Mouse (Mus musculus): ENCODE measurements around the gene Fasn. TPM values are rescaled to one million over a fixed set of nuclear protein-coding genes. Genes with fewer than 3 reads are reported as not detected.
"Not testable (repeated sequence)": the region's sequence is repeated elsewhere in the genome, so short reads cannot be mapped to it uniquely, and the experiment has no call there.

The Fasn gene
- polyA plus RNA-seq, 1 experiment from 2014 or later, result 125 TPM

- no peak for DNase-seq (ENCODE audit: low spot score)
- Histone ChIP-seq H3K9me3 (replicated peaks) (no peaks in the 10 kb centered on the region), H3K27ac (no peak overlapping the region), H3K36me3 (peaks cover 45% of the 10 kb centered on the region), H3K4me3 (no peak overlapping the region), H3K4me1 (peaks cover 11% of the 10 kb centered on the region), H3K27me3 (ENCODE audit: low read depth, poor library complexity, severe bottlenecking) (no peaks in the 10 kb centered on the region)
- WGBS, result 82% methylated on average over 7 of the region's 7 CpGs
Observed at GRCm38 (mm10) chr11:120804274-120804673, 20.1 kb downstream of the Fasn start.

DNA sequence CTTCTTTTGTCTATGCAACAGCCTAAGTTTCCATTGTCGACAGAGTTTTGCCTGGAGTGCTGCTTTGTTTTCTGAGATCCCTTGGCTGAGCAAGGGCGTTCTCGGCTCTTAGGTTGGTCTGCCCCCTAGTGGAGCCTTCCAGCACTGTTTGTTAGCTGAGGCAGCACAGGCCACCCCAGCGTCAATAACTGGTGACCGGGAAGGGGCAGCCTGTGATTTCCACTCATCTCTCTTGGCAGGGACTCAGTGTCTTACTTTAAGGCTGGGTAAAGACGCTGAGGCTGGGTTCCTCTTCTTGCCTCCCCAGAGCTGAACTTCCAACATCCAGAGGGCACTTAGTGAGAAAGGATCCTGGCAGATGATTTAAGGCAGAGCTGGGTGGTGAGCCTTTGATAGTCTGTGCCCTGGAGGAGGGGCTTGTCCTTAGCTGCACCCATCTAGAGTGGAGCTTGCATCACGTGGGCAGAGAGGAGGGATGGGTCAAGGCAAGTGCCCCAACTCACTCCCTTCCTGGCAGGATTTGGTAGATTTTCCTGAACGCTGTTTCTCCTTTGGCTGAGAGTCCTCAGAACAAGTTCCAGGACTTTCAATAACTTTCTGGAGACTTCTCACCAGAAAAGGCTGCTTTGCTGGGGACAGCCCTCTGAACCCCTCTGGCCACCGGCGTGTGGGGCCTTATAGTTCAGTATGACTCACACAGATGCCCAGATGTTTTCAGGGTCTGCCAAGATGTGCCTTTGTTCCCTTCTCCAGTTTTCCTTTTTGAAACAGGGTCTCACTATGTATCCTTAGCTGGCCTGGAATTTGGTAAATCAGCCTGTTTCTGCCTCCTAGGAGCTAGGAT is 24.1 kb downstream of the Fasn start:
- Histone ChIP-seq H3K27ac (peak overlapping the region; percentile 77), H3K4me3 (peak overlapping the region; percentile 32), H3K9me3 (replicated peaks) (no peaks in the 10 kb centered on the region), H3K27me3 (ENCODE audit: low read depth, poor library complexity, severe bottlenecking) (no peaks in the 10 kb centered on the region), H3K4me1 (peaks cover 23% of the 10 kb centered on the region), H3K36me3 (peaks cover 5% of the 10 kb centered on the region)
- 13% methylated on average over 10 of the region's 10 CpGs for WGBS
- DNase-seq (ENCODE audit: low spot score), result peak; percentile 91

GRCm38 (mm10) chr11:120799316-120799890 is 24.9 kb downstream of the Fasn start:
- Histone ChIP-seq H3K4me3 (peak overlapping the region; percentile 32), H3K36me3 (peaks cover 8% of the 10 kb centered on the region), H3K4me1 (peaks cover 31% of the 10 kb centered on the region), H3K9me3 (replicated peaks) (no peaks in the 10 kb centered on the region), H3K27ac (peak overlapping the region; percentile 77), H3K27me3 (ENCODE audit: low read depth, poor library complexity, severe bottlenecking) (no peaks in the 10 kb centered on the region)
- 77% methylated on average over 6 of the region's 6 CpGs for WGBS
- no peak for DNase-seq (ENCODE audit: low spot score)

- DNase-seq (ENCODE audit: low spot score), result no peak
- H3K4me1 ChIP-seq, result peaks cover 31% of the 10 kb centered on the region
- H3K4me3 ChIP-seq, result no peak overlapping the region
- no peaks in the 10 kb centered on the region for H3K9me3 ChIP-seq (replicated peaks)
- no peak overlapping the region for H3K27ac ChIP-seq
- peaks cover 20% of the 10 kb centered on the region for H3K36me3 ChIP-seq
- WGBS, result 86% methylated on average over 3 of the region's 3 CpGs
- H3K27me3 ChIP-seq (ENCODE audit: low read depth, poor library complexity, severe bottlenecking), result no peaks in the 10 kb centered on the region
Observed at GRCm38 (mm10) chr11:120798244-120798643, 26.1 kb downstream of the Fasn start.

DNA sequence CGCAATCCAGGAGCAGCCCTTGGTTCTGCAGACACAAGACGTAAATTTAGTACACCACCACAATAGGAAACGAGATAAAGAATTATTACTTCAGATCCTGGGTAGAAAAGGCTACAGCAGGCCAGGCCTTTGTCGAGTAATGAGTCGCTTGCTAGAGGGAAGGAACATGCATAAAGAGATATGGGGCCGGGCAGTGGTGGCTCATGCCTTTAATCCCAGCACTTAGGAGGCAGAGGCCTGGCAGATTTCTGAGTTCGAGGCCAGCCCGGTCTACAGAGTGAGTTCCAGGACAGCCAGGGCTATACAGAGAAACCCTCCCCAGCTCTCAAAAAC is 27.8 kb downstream of the Fasn start:
- peak overlapping the region; percentile 99 for H3K4me3 ChIP-seq
- no peaks in the 10 kb centered on the region for H3K9me3 ChIP-seq (replicated peaks)
- H3K36me3 ChIP-seq, result peaks cover 37% of the 10 kb centered on the region
- peaks cover 31% of the 10 kb centered on the region for H3K4me1 ChIP-seq
- no peak for DNase-seq (ENCODE audit: low spot score)
- WGBS, result 37% methylated on average over 8 of the region's 8 CpGs
- peak overlapping the region; percentile 85 for H3K27ac ChIP-seq
- no peaks in the 10 kb centered on the region for H3K27me3 ChIP-seq (ENCODE audit: low read depth, poor library complexity, severe bottlenecking)

DNA sequence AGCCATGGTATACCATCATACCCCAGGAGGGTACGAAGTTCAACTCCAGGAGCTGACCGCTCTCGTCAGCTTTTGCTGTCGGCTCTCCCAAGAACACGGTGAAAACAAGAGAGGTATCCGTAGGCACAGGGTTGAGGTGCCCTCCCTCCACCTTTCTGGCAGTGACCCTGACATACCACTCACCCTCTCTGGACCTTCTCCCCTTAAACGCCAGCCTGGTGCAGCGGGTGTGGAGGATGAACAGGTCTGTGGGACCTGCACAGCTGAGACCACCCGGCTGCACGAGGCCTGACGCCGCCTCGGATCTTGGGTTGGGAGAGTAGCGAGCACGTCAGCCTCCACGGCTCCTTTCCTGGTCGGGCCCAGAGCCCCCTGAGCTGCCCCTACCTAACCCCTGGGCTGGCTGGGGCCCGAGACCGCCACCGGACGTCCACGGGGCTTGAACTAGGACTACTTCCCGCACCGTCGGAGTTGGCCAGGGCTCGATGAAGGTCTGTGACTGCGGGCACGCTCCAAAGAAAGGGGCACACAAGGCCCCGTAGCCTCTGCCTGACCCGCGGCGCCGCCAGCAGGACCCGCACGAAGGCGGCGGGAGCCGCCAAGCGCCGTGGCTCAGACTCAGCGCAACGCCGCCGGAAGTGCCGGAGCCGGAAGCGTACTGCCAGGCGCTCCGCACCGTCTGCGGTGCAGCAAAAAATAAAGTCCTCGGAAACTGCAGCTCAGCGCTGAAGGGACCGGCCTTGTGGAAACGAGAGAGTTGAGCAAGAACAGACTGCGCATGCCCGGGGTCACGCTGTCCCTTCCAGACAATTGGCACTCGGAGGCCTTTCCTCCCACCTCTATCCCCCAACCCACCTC is 28.4 kb downstream of the Fasn start, which contains the start of gene Dus1l:
Dus1l (minus strand) TSS at position 648 of the 858 bp plus-strand sequence.
- Histone ChIP-seq H3K36me3 (peaks cover 43% of the 10 kb centered on the region), H3K4me3 (peak within 1 kb of the TSS; percentile 99), H3K9me3 (replicated peaks) (no peaks in the 10 kb centered on the region), H3K27me3 (ENCODE audit: low read depth, poor library complexity, severe bottlenecking) (no peaks in the 10 kb centered on the region), H3K27ac (peak within 1 kb of the TSS; percentile 85), H3K4me1 (peaks cover 31% of the 10 kb centered on the region)
- DNase-seq (ENCODE audit: low spot score), result peak; percentile 99
- WGBS, result 2% methylated on average over 59 of the region's 59 CpGs

DNA sequence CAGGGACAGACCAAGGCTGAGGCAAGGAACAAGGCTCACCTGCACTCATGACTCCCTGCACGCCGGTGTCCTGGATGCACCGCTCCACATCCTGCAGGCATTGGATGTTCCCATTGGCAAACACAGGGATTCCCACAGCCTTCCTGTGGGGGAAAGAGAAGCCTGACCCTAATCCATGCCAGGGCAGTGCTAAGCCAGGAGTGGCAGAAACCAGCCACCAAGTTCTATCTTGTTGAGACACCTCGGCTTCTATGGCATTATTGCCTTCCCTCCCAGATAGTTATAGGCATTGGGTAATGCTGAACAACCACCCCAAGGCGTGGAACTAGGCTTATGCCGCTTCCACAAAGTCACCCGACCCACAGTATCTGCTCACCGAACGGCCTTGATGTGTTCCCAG is 31.7 kb downstream of the Fasn start:
- no peaks in the 10 kb centered on the region for H3K27me3 ChIP-seq (ENCODE audit: low read depth, poor library complexity, severe bottlenecking)
- no peaks in the 10 kb centered on the region for H3K9me3 ChIP-seq (replicated peaks)
- 94% methylated on average over 9 of the region's 9 CpGs for WGBS
- H3K36me3 ChIP-seq, result peaks cover 74% of the 10 kb centered on the region
- no peak overlapping the region for H3K4me3 ChIP-seq
- DNase-seq (ENCODE audit: low spot score), result no peak
- H3K27ac ChIP-seq, result no peak overlapping the region
- H3K4me1 ChIP-seq, result peaks cover 20% of the 10 kb centered on the region

- no peaks in the 10 kb centered on the region for H3K9me3 ChIP-seq (replicated peaks)
- H3K27ac ChIP-seq, result no peak overlapping the region
- DNase-seq (ENCODE audit: low spot score), result no peak
- WGBS, result 94% methylated on average over 3 of the region's 3 CpGs
- H3K4me1 ChIP-seq, result peaks cover 16% of the 10 kb centered on the region
- H3K4me3 ChIP-seq, result no peak overlapping the region
- no peaks in the 10 kb centered on the region for H3K27me3 ChIP-seq (ENCODE audit: low read depth, poor library complexity, severe bottlenecking)
- H3K36me3 ChIP-seq, result peaks cover 95% of the 10 kb centered on the region
Observed at GRCm38 (mm10) chr11:120789810-120790209, 34.5 kb downstream of the Fasn start.

- Histone ChIP-seq H3K4me3 (no peak overlapping the region), H3K27me3 (ENCODE audit: low read depth, poor library complexity, severe bottlenecking) (no peaks in the 10 kb centered on the region), H3K4me1 (peaks cover 17% of the 10 kb centered on the region), H3K36me3 (peaks cover 91% of the 10 kb centered on the region), H3K9me3 (replicated peaks) (no peaks in the 10 kb centered on the region), H3K27ac (no peak overlapping the region)
- no peak for DNase-seq (ENCODE audit: low spot score)
- WGBS, result 85% methylated on average over 4 of the region's 4 CpGs
Observed at GRCm38 (mm10) chr11:120789355-120789754, 35.0 kb downstream of the Fasn start.

DNA sequence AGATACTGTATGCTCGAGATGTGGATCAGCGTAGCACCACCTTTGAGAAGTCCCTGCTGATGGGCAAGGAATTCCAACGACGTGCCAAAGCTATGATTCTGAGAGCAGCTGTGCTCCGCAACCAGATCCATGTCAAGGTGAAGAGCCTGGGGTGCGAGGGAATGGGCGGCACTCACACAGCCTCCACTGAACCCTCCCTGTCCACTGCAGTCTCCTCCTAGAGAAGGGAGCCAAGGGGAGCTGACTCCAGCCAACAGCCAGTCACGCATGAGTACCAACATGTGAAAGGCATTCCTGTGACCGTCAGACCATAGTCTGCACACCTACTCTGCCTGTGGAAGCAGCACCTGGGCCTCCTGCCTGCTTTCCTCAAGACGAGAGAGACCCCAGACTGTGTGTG is 35.9 kb downstream of the Fasn start:
- H3K27me3 ChIP-seq (ENCODE audit: low read depth, poor library complexity, severe bottlenecking); H3K9me3 ChIP-seq (replicated peaks); H3K4me3 ChIP-seq; DNase-seq (ENCODE audit: low spot score); H3K27ac ChIP-seq: not testable (repeated sequence)
- Histone ChIP-seq H3K36me3 (peaks cover 82% of the 10 kb centered on the region), H3K4me1 (peaks cover 19% of the 10 kb centered on the region)
- 89% methylated on average over 10 of the region's 10 CpGs for WGBS

DNA sequence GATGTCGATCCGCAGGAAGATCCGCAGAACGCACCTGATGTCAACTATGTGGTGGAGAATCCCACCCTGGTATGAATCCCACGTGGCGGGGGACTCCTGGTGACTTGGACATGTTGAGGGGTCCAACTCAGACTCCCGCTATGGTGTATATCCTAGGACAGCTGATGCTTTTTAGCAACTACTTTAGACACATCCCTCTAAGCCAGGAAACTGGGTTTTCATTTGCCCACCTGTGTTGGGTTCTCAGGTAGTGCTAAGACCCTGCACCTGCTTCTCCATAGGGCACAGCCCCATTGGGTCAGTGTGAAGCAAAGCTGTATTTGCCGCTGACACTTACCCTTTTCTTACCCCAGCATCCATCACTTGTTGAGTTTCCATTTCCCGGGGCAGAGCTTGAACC is 39.2 kb downstream of the Fasn start:
- peak overlapping the region; percentile 90; the same call in 1 of the 2 replicates for H3K27ac ChIP-seq

GRCm38 (mm10) chr11:120784064-120784791 is 40.1 kb downstream of the Fasn start, which contains the start of the genes Rfng and Gps1:
Gene Rfng (minus strand): TSS chr11:120784207.
Gene Gps1 (plus strand): TSS chr11:120784272.
- Histone ChIP-seq H3K4me1 (peaks cover 26% of the 10 kb centered on the region), H3K27me3 (ENCODE audit: low read depth, poor library complexity, severe bottlenecking) (peaks cover 21% of the 10 kb centered on the region), H3K9me3 (replicated peaks) (no peaks in the 10 kb centered on the region), H3K36me3 (peaks cover 58% of the 10 kb centered on the region), H3K27ac (peak within 1 kb of the TSS; percentile 90), H3K4me3 (peak within 1 kb of the TSS; percentile 98)
- WGBS, result 1% methylated on average over 95 of the region's 107 CpGs
- peak; percentile 91 for DNase-seq (ENCODE audit: low spot score)

More for the DNA sequence above, 39.2 kb downstream of the Fasn start:
- peaks cover 21% of the 10 kb centered on the region for H3K27me3 ChIP-seq (ENCODE audit: low read depth, poor library complexity, severe bottlenecking)
- H3K4me3 ChIP-seq, result peak overlapping the region; percentile 98
- H3K4me1 ChIP-seq, result peaks cover 26% of the 10 kb centered on the region
- no peak for DNase-seq (ENCODE audit: low spot score)
- H3K9me3 ChIP-seq (replicated peaks), result no peaks in the 10 kb centered on the region
- WGBS, result 35% methylated on average over 9 of the region's 9 CpGs
- peaks cover 67% of the 10 kb centered on the region for H3K36me3 ChIP-seq

All from limb, embryonic 10.5 days (tissue).